Mouse (Mus musculus) lung, embryonic 14.5 days (tissue): ENCODE measurements around the gene Gm43302. TPM values are rescaled to one million over a fixed set of nuclear protein-coding genes. Genes with fewer than 3 reads are reported as not detected.
"Not testable (repeated sequence)": the region's sequence is repeated elsewhere in the genome, so short reads cannot be mapped to it uniquely, and the experiment has no call there.

ENCODE experiments used
- ATAC-seq: fragments of 200-750 bp; cut with Nextera tagmentation; 2 replicates; pipeline ENCODE4 v1.8.0; 2017; ENCODE audit warnings: mild to moderate bottlenecking, moderate TSS enrichment, moderate library complexity; ENCODE audit not compliant: insufficient read depth
- DNase-seq: peaks from one replicate; pipeline ENCODE4 v3.0.0-alpha.2; 2015
- H3K27ac ChIP-seq: fragments of 300-500 bp; sonication (generic); 2 replicates; pipeline ENCODE4 v1.5.1; 2014; ENCODE audit warnings: low read depth, mild to moderate bottlenecking, moderate library complexity
- H3K27me3 ChIP-seq: fragments of 300-500 bp; sonication (generic); 2 replicates; pipeline ENCODE4 v1.6.1; 2014; ENCODE audit warnings: low read length, control low read depth; ENCODE audit not compliant: insufficient read depth
- H3K36me3 ChIP-seq: fragments of 300-500 bp; sonication (generic); 2 replicates; pipeline ENCODE4 v1.6.1; 2014; ENCODE audit warnings: control low read depth; ENCODE audit not compliant: insufficient read depth
- H3K4me1 ChIP-seq: fragments of 300-500 bp; sonication (generic); 2 replicates; pipeline ENCODE4 v1.6.1; 2014; ENCODE audit warnings: antibody characterized with exemption, control low read depth; ENCODE audit not compliant: insufficient read depth
- H3K4me2 ChIP-seq: fragments of 300-500 bp; sonication (generic); 2 replicates; pipeline ENCODE4 v1.6.1; 2014; ENCODE audit warnings: mild to moderate bottlenecking
- H3K4me3 ChIP-seq: fragments of 300-500 bp; sonication (generic); 2 replicates; pipeline ENCODE4 v1.5.1; 2014; ENCODE audit warnings: low read depth, low read length
- H3K9ac ChIP-seq: fragments of 300-500 bp; sonication (generic); 2 replicates; pipeline ENCODE4 v1.6.1; 2014
- H3K9me3 ChIP-seq: fragments of 300-500 bp; sonication (generic); 2 replicates; pipeline ENCODE4 v1.6.1; 2016; ENCODE audit warnings: low read depth, low read length, control low read depth
- CTCF ChIP-seq: IDR thresholded peaks from 2 replicates; pipeline ENCODE4 v1.5.1; 2016; ENCODE audit warnings: antibody characterized with exemption, low read depth
- WGBS: fragments of 180-500 bp; shearing (Covaris S2); extraction: QIAGEN DNeasy Blood & Tissue Kit; methylation state at CpG from one replicate; pipeline ENCODE4 v1.1.7; 2014; 5-methylcytosine and 5-hydroxymethylcytosine counted together
- polyA plus RNA-seq: library from polyadenylated mRNA; unstranded; fragments of >200 nt; fragmentation: Nextera tagmentation; extraction: Ambion mirVana; gene quantifications from 2 replicates; pipeline ENCODE4 v1.2.1, GENCODE M21; 2014

The Gm43302 gene
- polyA plus RNA-seq, 1 experiment from 2014 or later: 0.29 TPM

DNA sequence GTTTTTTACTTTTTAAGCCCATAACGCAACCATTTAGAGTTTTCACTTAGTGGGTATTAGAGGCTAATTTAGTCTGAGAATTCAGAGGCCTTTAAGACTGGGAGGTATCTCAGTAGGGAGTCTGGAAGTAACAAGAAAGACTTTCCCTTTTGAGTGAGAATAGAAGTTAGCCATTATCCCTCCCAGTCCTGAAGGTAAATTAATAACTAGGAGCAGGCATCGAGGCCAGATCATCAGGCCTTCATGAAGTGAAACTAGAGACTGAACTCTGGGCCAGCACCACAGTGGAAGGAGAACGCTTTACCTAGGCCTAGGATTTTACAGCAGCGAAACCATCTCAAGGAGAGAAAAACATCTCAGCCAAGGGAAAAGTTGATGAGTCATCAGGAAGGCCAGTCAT is 8.5 kb upstream of the Gm43302 start:
- DNase-seq (no peak), ATAC-seq (no peak)
- H3K4me1 ChIP-seq: no peaks in the 10 kb centered on the region
- H3K9me3 ChIP-seq: no peaks in the 10 kb centered on the region
- H3K36me3 ChIP-seq: no peaks in the 10 kb centered on the region
- WGBS: 84% methylated on average over 4 of the region's 4 CpGs
- no peak overlapping the region for H3K4me3 ChIP-seq
- no peaks in the 10 kb centered on the region for H3K27me3 ChIP-seq
- H3K4me2 ChIP-seq: no peak overlapping the region
- no peak overlapping the region for H3K27ac ChIP-seq
- TF ChIP-seq CTCF: no peak
- H3K9ac ChIP-seq: no peak overlapping the region

DNA sequence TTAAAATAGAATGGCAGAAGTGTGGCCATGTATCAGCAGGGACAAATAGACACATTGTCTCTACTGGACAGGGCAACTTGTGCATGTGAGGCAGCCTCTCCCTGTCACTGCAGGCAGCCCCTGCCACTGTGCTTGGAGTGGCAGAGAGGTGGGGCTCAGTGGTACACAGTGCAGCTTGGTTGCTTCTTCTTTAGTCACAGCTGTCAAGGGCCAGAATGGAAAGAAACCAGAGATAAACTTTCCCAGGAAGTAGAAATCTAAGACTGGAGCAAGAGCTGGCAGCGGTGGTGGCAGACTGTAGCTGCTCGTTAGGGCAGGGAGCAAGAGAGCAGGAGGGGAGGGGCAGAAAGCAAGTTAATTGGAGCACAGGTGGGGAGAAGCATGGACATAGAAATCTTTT is 8.0 kb upstream of the Gm43302 start:
- DNase-seq (no peak), ATAC-seq (no peak)
- Histone ChIP-seq H3K27me3 (no peaks in the 10 kb centered on the region), H3K4me3 (no peak overlapping the region), H3K27ac (no peak overlapping the region), H3K4me1 (no peaks in the 10 kb centered on the region), H3K9me3 (no peaks in the 10 kb centered on the region), H3K4me2 (no peak overlapping the region), H3K9ac (no peak overlapping the region), H3K36me3 (no peaks in the 10 kb centered on the region)
- 38% methylated on average over 2 of the region's 2 CpGs for WGBS
- no peak for TF ChIP-seq CTCF

DNA sequence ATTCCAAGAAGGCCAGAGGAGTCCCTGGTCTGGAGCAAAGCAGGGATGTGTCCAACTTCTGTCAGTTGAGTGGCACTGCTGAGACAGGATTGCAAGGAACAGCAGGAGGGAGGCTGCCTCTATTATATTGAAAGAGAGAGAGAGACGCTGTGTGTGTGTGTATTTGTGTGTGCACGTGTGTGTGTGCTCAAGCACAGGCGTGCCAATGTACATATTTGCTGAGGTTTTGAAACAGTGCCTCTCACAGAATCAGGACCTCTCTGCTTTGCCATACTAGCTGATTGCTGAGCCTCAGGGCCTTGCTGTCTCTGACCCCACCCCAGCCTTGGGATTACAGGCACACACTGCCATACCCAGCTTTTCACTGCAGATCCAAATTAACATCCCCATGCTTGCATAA is 2.3 kb upstream of the Gm43302 start:
- H3K4me3 ChIP-seq: no peak overlapping the region
- H3K9ac ChIP-seq: no peak overlapping the region
- DNase-seq (peak; percentile 19), ATAC-seq (peak; percentile 65; the same call in 1 of the 2 replicates)
- no peak overlapping the region for H3K4me2 ChIP-seq
- no peaks in the 10 kb centered on the region for H3K27me3 ChIP-seq
- TF ChIP-seq CTCF: no peak
- H3K9me3 ChIP-seq: no peaks in the 10 kb centered on the region
- H3K27ac ChIP-seq: no peak overlapping the region
- WGBS: 61% methylated on average over 3 of the region's 3 CpGs
- no peaks in the 10 kb centered on the region for H3K36me3 ChIP-seq
- H3K4me1 ChIP-seq: no peaks in the 10 kb centered on the region

DNA sequence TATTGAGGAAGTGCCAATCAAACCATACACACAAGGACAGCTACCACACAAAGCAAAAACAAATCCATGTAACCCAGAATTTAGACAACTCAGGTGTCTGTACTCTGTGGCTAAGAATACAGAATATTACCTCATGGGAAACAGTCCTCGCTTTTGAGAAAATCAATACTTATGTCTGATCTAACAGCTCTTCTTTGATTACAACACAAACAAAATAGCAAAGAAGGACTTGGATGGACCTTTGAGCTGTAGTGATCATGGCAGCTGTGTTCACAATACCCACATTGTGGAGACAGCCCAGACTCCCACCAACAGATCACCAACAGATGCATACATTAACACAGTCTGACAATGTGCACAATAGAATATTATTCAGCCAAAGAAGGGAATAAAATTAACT is 1.0 kb downstream of the Gm43302 start:
- Histone ChIP-seq H3K27me3 (no peaks in the 10 kb centered on the region), H3K27ac (no peak overlapping the region), H3K9ac (no peak overlapping the region), H3K4me3 (no peak overlapping the region), H3K36me3 (no peaks in the 10 kb centered on the region), H3K4me2 (no peak overlapping the region), H3K9me3 (no peaks in the 10 kb centered on the region), H3K4me1 (no peaks in the 10 kb centered on the region)
- no peak for ATAC-seq
- WGBS: 91% methylated on average over 1 of the region's 1 CpGs
- no peak for DNase-seq
- TF ChIP-seq CTCF: no peak

DNA sequence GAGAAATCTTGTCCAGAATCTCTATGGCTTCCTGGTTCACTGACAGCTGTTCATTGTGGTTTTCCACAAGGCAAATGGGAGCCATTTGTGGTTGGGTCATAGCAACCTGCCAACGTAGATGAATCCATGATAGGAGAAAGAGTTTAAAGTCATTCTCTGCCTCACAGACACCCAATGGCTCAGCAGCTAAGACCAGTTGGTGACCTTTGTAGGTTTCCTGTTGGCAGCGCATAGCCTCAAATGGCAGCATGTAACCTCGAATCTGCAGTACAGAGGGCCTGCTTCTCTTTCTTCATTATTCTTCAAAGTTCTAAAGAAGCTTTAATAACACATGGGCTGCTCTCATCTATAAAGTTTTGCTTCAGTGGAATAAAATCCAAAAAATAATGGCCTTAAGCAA is 2.6 kb downstream of the Gm43302 start:
- not testable (repeated sequence) for ATAC-seq, DNase-seq, H3K27ac ChIP-seq, H3K27me3 ChIP-seq, H3K4me1 ChIP-seq, H3K9ac ChIP-seq, H3K4me2 ChIP-seq, H3K36me3 ChIP-seq, H3K4me3 ChIP-seq, H3K9me3 ChIP-seq
- WGBS: 93% methylated on average over 3 of the region's 3 CpGs

- ATAC-seq, H3K9me3 ChIP-seq, H3K27ac ChIP-seq, H3K27me3 ChIP-seq, H3K36me3 ChIP-seq, H3K9ac ChIP-seq, H3K4me3 ChIP-seq, H3K4me2 ChIP-seq, DNase-seq, H3K4me1 ChIP-seq: not testable (repeated sequence)
- no CpG with 5 or more reads among the region's 3 CpGs for WGBS
These were observed 32.8 kb downstream of the Gm43302 start for GRCm38 (mm10) chr5:105260673-105261072.

DNA sequence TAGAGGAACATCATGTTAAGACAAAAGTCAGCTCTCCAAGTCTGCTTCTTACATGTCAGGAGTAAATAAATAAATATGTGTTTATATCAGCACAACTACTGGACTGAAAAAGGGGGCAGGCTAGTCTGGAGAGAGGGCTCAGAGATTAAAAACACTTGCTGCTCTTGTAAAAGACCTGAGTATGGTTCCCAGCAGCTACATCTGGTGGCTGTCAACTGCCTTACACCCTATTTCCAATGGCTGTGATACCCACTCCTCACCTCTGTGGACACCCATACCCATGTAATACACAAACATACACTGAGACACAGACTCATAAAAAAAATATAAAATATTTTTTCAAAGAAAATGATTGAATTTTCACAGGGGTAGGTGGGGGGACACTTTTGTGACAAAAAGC is 41.0 kb downstream of the Gm43302 start:
- Histone ChIP-seq H3K4me3 (no peak overlapping the region), H3K4me1 (no peaks in the 10 kb centered on the region), H3K9me3 (no peaks in the 10 kb centered on the region), H3K4me2 (no peak overlapping the region), H3K9ac (no peak overlapping the region), H3K27ac (no peak overlapping the region), H3K27me3 (no peaks in the 10 kb centered on the region), H3K36me3 (no peaks in the 10 kb centered on the region)
- TF ChIP-seq CTCF: no peak
- DNase-seq (no peak), ATAC-seq (no peak)

DNA sequence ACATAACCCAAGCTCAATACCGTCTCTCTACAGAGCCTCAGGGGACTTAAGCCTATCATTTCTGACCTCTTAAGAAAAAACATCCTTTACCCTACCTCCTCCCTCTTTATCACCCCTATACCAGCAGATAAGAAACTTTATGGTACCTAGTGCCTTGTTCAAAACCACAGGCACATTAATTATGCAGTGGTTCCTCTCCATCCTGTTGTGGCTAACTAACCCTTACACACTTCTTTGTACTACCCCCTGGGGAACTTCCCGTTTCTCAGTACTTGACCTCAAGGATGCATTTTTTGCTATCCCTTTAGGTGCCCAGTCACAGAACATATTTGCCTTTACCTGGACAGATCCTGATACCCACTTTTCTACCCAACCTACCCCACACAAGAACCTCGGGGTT is 48.8 kb downstream of the Gm43302 start:
- WGBS: 80% methylated on average over 3 of the region's 3 CpGs
- not testable (repeated sequence) for ATAC-seq, H3K27me3 ChIP-seq

GRCm38 (mm10) chr5:105240982-105241381 is 52.5 kb downstream of the Gm43302 start:
- ATAC-seq (peak; percentile 50), DNase-seq (peak; percentile 15)
- H3K27ac ChIP-seq, H3K27me3 ChIP-seq, H3K9me3 ChIP-seq, H3K4me2 ChIP-seq, H3K9ac ChIP-seq, H3K36me3 ChIP-seq, H3K4me1 ChIP-seq, H3K4me3 ChIP-seq: not testable (repeated sequence)
- 72% methylated on average over 5 of the region's 5 CpGs for WGBS

More for the DNA sequence above, 48.8 kb downstream of the Gm43302 start:
- not testable (repeated sequence) for H3K36me3 ChIP-seq, DNase-seq, H3K9ac ChIP-seq, H3K9me3 ChIP-seq, H3K4me3 ChIP-seq, H3K27ac ChIP-seq, H3K4me1 ChIP-seq, H3K4me2 ChIP-seq

DNA sequence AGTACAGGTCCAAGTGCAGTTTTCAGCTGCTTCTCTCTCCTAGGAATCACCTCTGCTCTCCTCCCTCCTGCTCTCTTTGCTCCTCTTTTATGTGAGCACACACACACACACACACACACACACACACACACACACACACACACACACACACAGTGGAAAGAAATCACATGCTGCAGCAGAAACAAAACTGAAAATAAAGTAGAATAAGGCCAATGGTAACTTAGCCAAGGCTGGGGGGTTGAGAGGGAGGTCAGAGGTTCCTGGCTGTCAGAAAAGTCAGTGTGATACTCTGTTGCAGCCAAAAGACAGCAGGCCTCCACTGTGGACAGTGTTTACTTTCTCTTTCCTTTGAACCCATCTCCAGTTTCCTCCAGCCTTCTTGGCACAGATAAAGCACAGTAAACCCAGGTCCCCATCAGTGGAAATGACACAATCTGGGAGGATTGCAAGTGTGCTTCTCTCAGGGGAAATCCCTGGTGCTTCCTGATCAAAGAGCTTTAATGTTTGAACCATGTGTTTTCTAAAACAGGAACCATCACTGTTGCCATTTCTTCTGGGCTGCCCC is 53.9 kb downstream of the Gm43302 start, which contains the start of gene Gbp10:
Gbp10 (minus strand) TSS at position 51 of the 565 bp plus-strand sequence.
- ATAC-seq (peak; percentile 93), DNase-seq (peak; percentile 71)
- H3K27me3 ChIP-seq, H3K4me2 ChIP-seq, H3K4me3 ChIP-seq, H3K4me1 ChIP-seq, H3K27ac ChIP-seq, H3K9me3 ChIP-seq, H3K9ac ChIP-seq, H3K36me3 ChIP-seq: not testable (repeated sequence)

- not testable (repeated sequence) for H3K27ac ChIP-seq, DNase-seq, H3K9ac ChIP-seq, ATAC-seq, H3K4me2 ChIP-seq, H3K27me3 ChIP-seq, H3K36me3 ChIP-seq, H3K4me1 ChIP-seq, H3K9me3 ChIP-seq, H3K4me3 ChIP-seq
- WGBS: 84% methylated on average over 1 of the region's 1 CpGs
These were observed 55.1 kb downstream of the Gm43302 start for GRCm38 (mm10) chr5:105238402-105238801.
